Mouse (Mus musculus) heart, postnatal 0 days (tissue): Measurements from ENCODE around the gene Emilin1. TPM values are rescaled to one million over a fixed set of nuclear protein-coding genes. Genes with fewer than 3 reads are reported as not detected.
A peak's percentile ranks its signal among the peaks of the same experiment; 100 is the strongest.

Experiments
- ATAC-seq: fragments of 200-750 bp; cut with Nextera tagmentation; 2 replicates; pipeline ENCODE4 v1.8.0; 2017; ENCODE audit warnings: low read depth, moderate number of reproducible peaks, moderate library complexity; ENCODE audit not compliant: insufficient read depth
- DNase-seq: peaks from one replicate; pipeline ENCODE4 v3.0.0-alpha.2; 2016; ENCODE audit warnings: low spot score
- H3K27ac ChIP-seq: fragments of 300-500 bp; sonication (generic); 2 replicates; pipeline ENCODE4 v1.5.1; 2014; ENCODE audit warnings: low read depth, mild to moderate bottlenecking
- H3K27me3 ChIP-seq: fragments of 300-500 bp; sonication (generic); 2 replicates; pipeline ENCODE4 v1.6.1; 2014; ENCODE audit warnings: low read length, mixed read lengths; ENCODE audit not compliant: control insufficient read depth, insufficient read depth
- H3K36me3 ChIP-seq: fragments of 300-500 bp; sonication (generic); replicated peaks from 2 replicates; pipeline ENCODE4 v1.6.1; 2014; ENCODE audit warnings: low read length, mixed read lengths; ENCODE audit not compliant: control insufficient read depth, insufficient read depth
- H3K4me1 ChIP-seq: fragments of 300-500 bp; sonication (generic); 2 replicates; pipeline ENCODE4 v1.6.1; 2014; ENCODE audit warnings: antibody characterized with exemption; ENCODE audit not compliant: control insufficient read depth, insufficient read depth
- H3K4me2 ChIP-seq: fragments of 300-500 bp; sonication (generic); 2 replicates; pipeline ENCODE4 v1.6.1; 2014; ENCODE audit warnings: low read depth, mild to moderate bottlenecking, low read length, moderate library complexity
- H3K4me3 ChIP-seq: fragments of 300-500 bp; sonication (generic); 2 replicates; pipeline ENCODE4 v1.5.1; 2014; ENCODE audit warnings: low read depth, low read length
- H3K9ac ChIP-seq: fragments of 300-500 bp; sonication (generic); replicated peaks from 2 replicates; pipeline ENCODE4 v1.6.1; 2014; ENCODE audit warnings: low read depth, low read length, mixed read lengths
- H3K9me3 ChIP-seq: fragments of 300-500 bp; sonication (generic); replicated peaks from 2 replicates; pipeline ENCODE4 v1.6.1; 2016; ENCODE audit warnings: low read length; ENCODE audit not compliant: control insufficient read depth
- CTCF ChIP-seq: IDR thresholded peaks from 2 replicates; pipeline ENCODE4 v1.5.1; 2016; ENCODE audit warnings: antibody characterized with exemption, control low read depth, low read depth
- EP300 ChIP-seq: IDR thresholded peaks from 2 replicates; pipeline ENCODE4 v1.6.1; 2016; ENCODE audit warnings: antibody characterized with exemption, low read depth
- WGBS: fragments of 180-500 bp; shearing (Covaris S2); extraction: QIAGEN DNeasy Blood & Tissue Kit; methylation state at CpG from one replicate; pipeline ENCODE4 v1.1.7; 2014; 5-methylcytosine and 5-hydroxymethylcytosine counted together
- polyA plus RNA-seq: library from polyadenylated mRNA; unstranded; fragments of >200 nt; fragmentation: Nextera tagmentation; extraction: Ambion mirVana; gene quantifications from 2 replicates; pipeline ENCODE4 v1.2.1, GENCODE M21; 2015
- total RNA-seq: library from RNA; depleted of rRNA; stranded (reverse); fragments of >200 nt; gene quantifications from 2 replicates; pipeline ENCODE4 v1.2.3, GENCODE M21; 2014; ENCODE audit warnings: low replicate concordance

Gene Emilin1
- total and polyA plus RNA-seq, 2 experiments from 2014 or later = 63.5 to 68.3 TPM

GRCm38 (mm10) chr5:30912156-30912555 is 1.0 kb upstream of the Emilin1 start:
- Histone ChIP-seq H3K9ac (no peak overlapping the region), H3K9me3 (no peaks in the 10 kb centered on the region), H3K4me1 (peaks cover 49% of the 10 kb centered on the region), H3K4me3 (no peak overlapping the region), H3K4me2 (no peak overlapping the region), H3K27me3 (no peaks in the 10 kb centered on the region), H3K27ac (peak overlapping the region; percentile 93), H3K36me3 (peaks cover 1% of the 10 kb centered on the region; the same call in 1 of the 2 replicates)
- no peak for TF ChIP-seq CTCF
- TF ChIP-seq EP300 = no peak
- DNase-seq (no peak), ATAC-seq (no peak)
- WGBS = 33% methylated on average over 5 of the region's 5 CpGs

GRCm38 (mm10) chr5:30914101-30914635 is 966 bp downstream of the Emilin1 start:
- DNase-seq (no peak), ATAC-seq (no peak)
- peaks cover 20% of the 10 kb centered on the region; the same call in 1 of the 2 replicates for H3K36me3 ChIP-seq
- peak overlapping the region; percentile 93 for H3K27ac ChIP-seq
- peaks cover 38% of the 10 kb centered on the region for H3K4me1 ChIP-seq
- peak overlapping the region; percentile 67 for H3K4me2 ChIP-seq
- WGBS = 55% methylated on average over 7 of the region's 7 CpGs
- no peak for TF ChIP-seq EP300
- no peak for TF ChIP-seq CTCF
- peak overlapping the region; percentile 53 for H3K4me3 ChIP-seq
- no peaks in the 10 kb centered on the region for H3K27me3 ChIP-seq
- peak overlapping the region; percentile 65 for H3K9ac ChIP-seq
- no peaks in the 10 kb centered on the region for H3K9me3 ChIP-seq

- DNase-seq = no peak
- no peaks in the 10 kb centered on the region for H3K9me3 ChIP-seq
- peak overlapping the region; percentile 67 for H3K4me2 ChIP-seq
- peaks cover 20% of the 10 kb centered on the region; the same call in 1 of the 2 replicates for H3K36me3 ChIP-seq
- H3K27me3 ChIP-seq = no peaks in the 10 kb centered on the region
- 55% methylated on average over 6 of the region's 6 CpGs for WGBS
- no peak for ATAC-seq
- H3K4me3 ChIP-seq = peak overlapping the region; percentile 53
- peaks cover 36% of the 10 kb centered on the region for H3K4me1 ChIP-seq
- TF ChIP-seq CTCF (no peak), EP300 (no peak)
- peak overlapping the region; percentile 65; the same call in 1 of the 2 replicates for H3K9ac ChIP-seq
- peak overlapping the region; percentile 93 for H3K27ac ChIP-seq
These were observed 1.6 kb downstream of the Emilin1 start for GRCm38 (mm10) chr5:30914849-30915248.

- peak overlapping the region; percentile 53 for H3K4me3 ChIP-seq
- H3K4me1 ChIP-seq = peaks cover 36% of the 10 kb centered on the region
- H3K4me2 ChIP-seq = peak overlapping the region; percentile 67
- peaks cover 20% of the 10 kb centered on the region; the same call in 1 of the 2 replicates for H3K36me3 ChIP-seq
- 55% methylated on average over 9 of the region's 9 CpGs for WGBS
- DNase-seq = no peak
- H3K27ac ChIP-seq = peak overlapping the region; percentile 93
- no peak for ATAC-seq
- TF ChIP-seq CTCF = no peak
- no peak for TF ChIP-seq EP300
- peak overlapping the region; percentile 65; the same call in 1 of the 2 replicates for H3K9ac ChIP-seq
- no peaks in the 10 kb centered on the region for H3K9me3 ChIP-seq
- H3K27me3 ChIP-seq = no peaks in the 10 kb centered on the region
These were observed 2.3 kb downstream of the Emilin1 start for GRCm38 (mm10) chr5:30915456-30915855.

GRCm38 (mm10) chr5:30915974-30916433 is 2.8 kb downstream of the Emilin1 start:
- Histone ChIP-seq H3K36me3 (peaks cover 20% of the 10 kb centered on the region; the same call in 1 of the 2 replicates), H3K4me1 (peaks cover 36% of the 10 kb centered on the region), H3K4me3 (peak overlapping the region; percentile 53), H3K9ac (no peak overlapping the region), H3K27ac (peak overlapping the region; percentile 93), H3K9me3 (no peaks in the 10 kb centered on the region), H3K27me3 (no peaks in the 10 kb centered on the region), H3K4me2 (peak overlapping the region; percentile 67)
- DNase-seq (peak; percentile 98), ATAC-seq (peak; percentile 89)
- TF ChIP-seq EP300 = peak; percentile 95
- TF ChIP-seq CTCF = peak; percentile 64
- 1% methylated on average over 7 of the region's 7 CpGs for WGBS

GRCm38 (mm10) chr5:30916841-30917240 is 3.6 kb downstream of the Emilin1 start:
- H3K27me3 ChIP-seq = no peaks in the 10 kb centered on the region
- H3K9me3 ChIP-seq = no peaks in the 10 kb centered on the region
- peaks cover 34% of the 10 kb centered on the region for H3K4me1 ChIP-seq
- peak overlapping the region; percentile 82 for H3K27ac ChIP-seq
- no peak overlapping the region for H3K4me2 ChIP-seq
- H3K4me3 ChIP-seq = no peak overlapping the region
- H3K9ac ChIP-seq = no peak overlapping the region
- WGBS = 93% methylated on average over 9 of the region's 9 CpGs
- H3K36me3 ChIP-seq = peaks cover 20% of the 10 kb centered on the region; the same call in 1 of the 2 replicates
- ATAC-seq (no peak), DNase-seq (no peak)
- TF ChIP-seq EP300 (no peak), CTCF (no peak)
